Mouse (Mus musculus): ENCODE measurements around the gene Trnau1ap. TPM values are rescaled to one million over a fixed set of nuclear protein-coding genes. Genes with fewer than 3 reads are reported as not detected.

The Trnau1ap gene
- total RNA-seq, 2 experiments from 2014 or later, result 24.3 to 26.2 TPM

Other genes starting within 250 kb of the Trnau1ap start
- gene Oprd1, start 185.1 kb downstream of the Trnau1ap start, total RNA-seq (2021), result 10 to 100 TPM; 21.6 TPM
- 10 to 100 TPM; 45.0 to 48.1 TPM for gene Ythdf2, start 117.2 kb downstream of the Trnau1ap start, total RNA-seq (2021)
- gene Gmeb1, start 67.9 kb downstream of the Trnau1ap start, total RNA-seq (2021), result 10 to 100 TPM; 22.1 to 22.8 TPM
- 10 to 100 TPM; 23.1 to 24.5 TPM for gene Taf12, start 55.2 kb downstream of the Trnau1ap start, total RNA-seq (2021)
- 1 to 10 TPM; 1.9 to 2.7 TPM for gene Rab42, start 26.2 kb downstream of the Trnau1ap start, total RNA-seq (2021)
- gene Rcc1, start 24.1 kb upstream of the Trnau1ap start, total RNA-seq (2021), result 10 to 100 TPM; 11.6 to 13.2 TPM
- gene Phactr4, start 93.0 kb upstream of the Trnau1ap start, total RNA-seq (2021), result 10 to 100 TPM; 10.3 to 11.8 TPM
- 10 to 100 TPM in 1 of 2 experiments, 1 to 10 TPM in 1; 9.7 to 10.7 TPM for gene Med18, start 134.4 kb upstream of the Trnau1ap start, total RNA-seq (2021)
- gene Sesn2, start 181.0 kb upstream of the Trnau1ap start, total RNA-seq (2021), result 10 to 100 TPM; 10.6 to 11.4 TPM
- 100 to 1,000 TPM; 462 to 494 TPM for gene Atpif1, start 204.1 kb upstream of the Trnau1ap start, total RNA-seq (2021)
- 10 to 100 TPM; 85.4 to 90.8 TPM for gene Dnajc8, start 206.0 kb upstream of the Trnau1ap start, total RNA-seq (2021)
- gene Ptafr, start 234.5 kb upstream of the Trnau1ap start, total RNA-seq (2021), result 1 to 10 TPM; 1.4 to 1.7 TPM

Data from left cerebral cortex, adult 18-20 months (tissue).